Mouse (Mus musculus) heart, embryonic 10.5 days (tissue): Measurements from ENCODE around the gene Sema6d. TPM values are rescaled to one million over a fixed set of nuclear protein-coding genes. Genes with fewer than 3 reads are reported as not detected.

Source experiments
- DNase-seq: peaks from one replicate; pipeline ENCODE4 v3.0.0-alpha.2; 2017; ENCODE audit warnings: low spot score
- H3K27ac ChIP-seq: fragments of 300-500 bp; sonication (generic); 2 replicates; pipeline ENCODE4 v1.5.1; 2016; ENCODE audit warnings: mild to moderate bottlenecking
- H3K27me3 ChIP-seq: fragments of 300-500 bp; sonication (generic); 2 replicates; pipeline ENCODE4 v1.6.1; 2016; ENCODE audit warnings: mild to moderate bottlenecking; ENCODE audit not compliant: poor library complexity, insufficient read depth, severe bottlenecking
- H3K36me3 ChIP-seq: fragments of 300-500 bp; sonication (generic); 2 replicates; pipeline ENCODE4 v1.6.1; 2016; ENCODE audit warnings: mild to moderate bottlenecking, moderate library complexity
- H3K4me1 ChIP-seq: fragments of 300-500 bp; sonication (generic); 2 replicates; pipeline ENCODE4 v1.6.1; 2016; ENCODE audit warnings: mild to moderate bottlenecking
- H3K4me3 ChIP-seq: fragments of 300-500 bp; sonication (generic); 2 replicates; pipeline ENCODE4 v1.5.1; 2016; ENCODE audit warnings: mild to moderate bottlenecking, moderate library complexity
- H3K9me3 ChIP-seq: fragments of 300-500 bp; sonication (generic); 2 replicates; pipeline ENCODE4 v1.6.1; 2016; ENCODE audit warnings: mild to moderate bottlenecking, moderate library complexity
- WGBS: fragments of 180-500 bp; shearing (Covaris S2); methylation state at CpG from one replicate; pipeline ENCODE4 v1.1.7; 2016; 5-methylcytosine and 5-hydroxymethylcytosine counted together
- polyA plus RNA-seq: library from polyadenylated mRNA; unstranded; fragments of >200 nt; fragmentation: Nextera tagmentation; extraction: Ambion mirVana; gene quantifications from 2 replicates; pipeline ENCODE4 v1.2.1, GENCODE M21; 2016

Sema6d gene
- polyA plus RNA-seq, 1 experiment from 2014 or later, result 17.0 TPM

DNA sequence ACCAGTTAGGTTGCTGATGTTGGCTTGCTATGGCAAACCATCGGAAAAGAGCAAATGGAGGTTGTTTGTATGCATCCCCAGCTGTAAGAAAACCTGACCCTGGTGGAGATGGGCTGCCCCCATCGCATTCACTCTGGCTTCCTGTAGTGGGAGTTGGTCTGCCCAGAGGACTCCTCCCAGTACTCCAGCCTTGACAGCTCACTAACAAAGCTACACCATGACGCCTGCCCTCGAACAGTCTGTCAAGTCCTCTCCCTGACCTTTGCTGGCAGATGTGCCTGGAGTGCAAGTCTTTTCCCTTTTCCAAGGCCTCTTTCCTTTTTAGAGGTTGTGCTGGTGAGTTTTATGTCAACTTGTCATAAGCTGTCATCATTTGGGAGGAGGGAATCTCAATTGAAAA is 388.8 kb downstream of the Sema6d start:
- Histone ChIP-seq H3K27me3 (no peaks in the 10 kb centered on the region), H3K4me3 (no peak overlapping the region), H3K9me3 (no peaks in the 10 kb centered on the region), H3K4me1 (peaks cover 3% of the 10 kb centered on the region; the same call in 1 of the 2 replicates), H3K36me3 (no peaks in the 10 kb centered on the region), H3K27ac (no peak overlapping the region)
- 76% methylated on average over 4 of the region's 4 CpGs for WGBS
- no peak for DNase-seq

DNA sequence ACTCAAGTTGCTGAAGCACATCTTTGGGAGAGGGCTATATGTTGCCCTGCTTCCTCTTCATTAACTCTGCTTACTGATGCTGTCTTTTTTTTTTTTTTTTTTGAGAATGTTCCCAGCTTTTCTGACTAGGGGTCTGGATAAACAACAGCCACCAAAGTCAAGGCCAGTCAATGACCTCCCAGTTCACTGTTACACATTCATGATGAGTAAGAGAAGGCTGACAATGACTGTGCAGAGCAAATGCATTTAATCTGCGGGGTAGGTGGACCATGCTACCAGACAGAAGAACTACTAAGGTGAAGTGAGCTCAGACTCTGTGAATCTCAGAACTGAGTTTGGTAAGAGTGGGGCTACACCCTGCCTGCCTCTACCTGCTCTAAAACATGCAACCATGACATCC is 396.0 kb downstream of the Sema6d start:
- Histone ChIP-seq H3K4me3 (no peak overlapping the region), H3K27ac (peak overlapping the region; percentile 47; the same call in 1 of the 2 replicates), H3K4me1 (peaks cover 16% of the 10 kb centered on the region), H3K9me3 (no peaks in the 10 kb centered on the region), H3K36me3 (no peaks in the 10 kb centered on the region), H3K27me3 (no peaks in the 10 kb centered on the region)
- DNase-seq, result no peak
- WGBS, result 89% methylated on average over 1 of the region's 1 CpGs

DNA sequence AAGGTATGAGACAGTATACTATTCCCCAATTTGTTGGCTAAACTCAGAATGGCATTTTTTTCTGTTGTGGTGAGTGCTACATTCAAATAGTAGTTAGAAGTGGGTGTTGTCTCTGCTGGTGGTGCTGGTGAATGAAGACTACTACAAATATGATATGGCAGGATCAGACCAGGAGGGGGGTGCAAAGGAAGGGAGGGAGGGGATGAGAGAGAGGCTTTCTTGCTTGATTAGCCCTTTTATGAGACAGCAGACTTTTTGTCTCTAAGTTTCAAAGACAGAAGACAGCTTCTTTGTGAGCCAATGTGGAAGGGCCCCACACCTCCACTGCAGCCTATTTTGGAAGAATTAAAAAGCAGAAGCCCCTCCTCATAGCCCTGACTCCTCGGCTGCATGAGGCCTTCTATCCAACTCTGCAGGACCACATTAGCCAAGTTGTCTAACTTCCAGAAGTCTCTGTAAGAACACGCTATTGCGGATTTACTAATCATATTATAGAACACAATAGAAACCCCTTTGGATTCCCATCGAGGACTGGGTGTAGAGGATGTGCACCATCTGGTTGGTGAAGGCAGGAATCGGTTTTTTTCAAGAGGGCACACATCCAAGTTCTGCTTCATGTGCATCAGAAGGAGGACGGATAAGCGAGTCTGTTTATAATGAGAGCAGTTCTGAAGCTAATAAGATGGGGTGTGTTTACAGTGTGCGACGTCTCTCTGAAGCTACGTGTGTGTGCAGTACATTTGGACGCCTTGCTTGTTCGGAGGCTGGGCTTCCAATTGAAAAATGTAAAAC is 400.4 kb downstream of the Sema6d start:
- H3K4me1 ChIP-seq, result peaks cover 11% of the 10 kb centered on the region
- no peaks in the 10 kb centered on the region for H3K9me3 ChIP-seq
- H3K4me3 ChIP-seq, result no peak overlapping the region
- H3K27me3 ChIP-seq, result no peaks in the 10 kb centered on the region
- no peaks in the 10 kb centered on the region for H3K36me3 ChIP-seq
- H3K27ac ChIP-seq, result no peak overlapping the region
- 86% methylated on average over 12 of the region's 12 CpGs for WGBS
- no peak for DNase-seq

DNA sequence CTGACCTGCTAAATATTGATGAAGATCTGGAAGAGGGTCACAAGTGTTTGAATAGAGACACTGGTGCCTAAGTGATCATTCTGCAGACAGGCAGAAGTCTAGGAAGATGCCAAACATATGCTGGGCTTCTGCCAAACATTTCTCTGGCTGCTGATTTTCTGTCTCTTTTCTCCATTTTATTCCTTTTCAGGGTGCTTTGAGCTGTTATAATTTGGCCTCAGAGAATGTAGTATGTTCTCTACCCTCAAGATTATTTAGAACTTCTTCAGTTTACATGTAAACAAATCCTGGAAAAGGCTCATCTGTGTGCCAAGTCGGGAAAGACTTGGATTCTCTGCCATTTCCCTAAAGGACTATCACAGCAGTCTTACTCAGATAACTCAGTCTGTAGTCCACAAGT is 406.0 kb downstream of the Sema6d start:
- Histone ChIP-seq H3K27me3 (no peaks in the 10 kb centered on the region), H3K4me3 (no peak overlapping the region), H3K27ac (no peak overlapping the region), H3K9me3 (no peaks in the 10 kb centered on the region), H3K4me1 (peaks cover 5% of the 10 kb centered on the region; the same call in 1 of the 2 replicates), H3K36me3 (no peaks in the 10 kb centered on the region)
- WGBS, result 61% methylated on average over 1 of the region's 1 CpGs
- no peak for DNase-seq

DNA sequence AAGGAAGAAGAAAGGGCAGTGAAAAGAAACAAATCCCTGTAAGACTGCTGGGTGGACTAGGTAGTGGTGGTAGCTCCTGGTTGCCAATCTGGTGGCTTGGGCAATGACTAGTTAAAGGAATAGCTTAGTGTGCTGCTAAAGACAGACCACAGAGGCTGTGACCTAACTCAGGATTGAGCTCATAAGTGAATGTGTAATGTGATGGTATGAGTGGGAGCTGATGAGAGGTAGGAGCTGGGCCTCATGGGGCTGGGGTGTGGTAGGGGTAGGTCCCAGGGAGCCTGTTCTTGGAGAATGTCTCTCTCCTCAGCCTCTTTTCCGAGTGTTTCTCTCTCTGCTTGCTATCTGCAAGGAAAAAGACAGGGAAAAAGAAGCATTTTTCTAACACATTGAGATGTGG is 409.9 kb downstream of the Sema6d start:
- Histone ChIP-seq H3K27me3 (no peaks in the 10 kb centered on the region), H3K4me1 (peaks cover 5% of the 10 kb centered on the region; the same call in 1 of the 2 replicates), H3K27ac (no peak overlapping the region), H3K9me3 (no peaks in the 10 kb centered on the region), H3K36me3 (no peaks in the 10 kb centered on the region), H3K4me3 (no peak overlapping the region)
- DNase-seq, result no peak
- WGBS, result 63% methylated on average over 1 of the region's 1 CpGs

DNA sequence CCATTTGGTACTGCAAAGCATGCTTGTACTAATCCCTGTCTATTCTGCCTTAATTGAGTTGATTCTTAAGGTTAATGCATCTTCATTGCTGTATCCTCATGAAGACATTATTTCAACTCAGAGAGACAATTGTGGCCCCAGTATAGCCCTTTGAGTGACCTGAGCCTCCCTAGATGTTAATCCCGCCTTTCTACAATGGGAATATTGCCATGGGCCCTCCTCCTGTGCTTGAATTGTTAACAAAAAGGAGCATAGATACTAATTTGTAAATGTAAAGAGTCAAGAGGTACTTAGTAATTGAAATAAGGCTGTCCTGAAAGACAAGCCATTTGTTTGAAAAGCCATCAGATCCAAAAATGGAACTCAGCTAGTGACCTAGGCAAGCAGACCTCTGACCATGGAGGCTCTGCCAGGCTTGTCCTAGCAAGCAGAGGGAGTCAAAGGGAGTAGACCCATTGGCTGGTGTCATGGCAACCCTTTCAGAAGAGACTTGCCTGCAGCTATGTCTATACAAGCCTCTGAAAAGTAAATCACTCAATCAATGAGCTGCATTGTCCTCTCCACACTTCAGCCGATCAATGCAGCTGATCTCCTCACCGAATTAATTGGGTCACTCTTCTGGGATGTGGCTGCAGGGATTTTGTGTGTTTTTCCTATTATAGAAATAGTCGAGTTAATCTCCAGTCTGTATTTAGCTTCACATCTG is 416.2 kb downstream of the Sema6d start:
- no peak overlapping the region for H3K27ac ChIP-seq
- peaks cover 7% of the 10 kb centered on the region; the same call in 1 of the 2 replicates for H3K4me1 ChIP-seq
- WGBS, result 70% methylated on average over 4 of the region's 4 CpGs
- no peaks in the 10 kb centered on the region for H3K9me3 ChIP-seq
- DNase-seq, result no peak
- H3K27me3 ChIP-seq, result peaks cover 4% of the 10 kb centered on the region; the same call in 1 of the 2 replicates
- H3K4me3 ChIP-seq, result no peak overlapping the region
- no peaks in the 10 kb centered on the region for H3K36me3 ChIP-seq

DNA sequence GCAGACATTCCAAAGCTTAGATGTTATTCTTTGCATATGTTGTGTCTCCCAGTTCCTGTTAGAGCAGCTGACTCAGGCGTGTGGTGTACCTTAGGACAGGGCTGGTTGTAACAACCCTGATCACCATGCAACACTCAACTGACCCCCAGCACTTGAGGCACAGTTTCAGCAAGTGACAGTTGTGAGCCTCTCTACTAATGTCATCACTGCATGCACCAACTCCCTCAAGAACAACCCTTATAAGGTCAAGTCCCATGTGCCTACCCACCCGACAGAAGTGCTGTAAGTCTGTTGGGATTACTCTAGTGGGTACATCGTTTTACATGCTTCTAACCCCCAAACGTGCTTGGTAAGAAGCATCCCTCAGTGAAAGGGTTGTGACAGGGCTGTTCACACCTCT is 418.0 kb downstream of the Sema6d start:
- H3K4me1 ChIP-seq, result peaks cover 7% of the 10 kb centered on the region; the same call in 1 of the 2 replicates
- no peak overlapping the region for H3K4me3 ChIP-seq
- H3K36me3 ChIP-seq, result no peaks in the 10 kb centered on the region
- peak; percentile 77 for DNase-seq
- WGBS, result 50% methylated on average over 4 of the region's 4 CpGs
- no peaks in the 10 kb centered on the region for H3K9me3 ChIP-seq
- peaks cover 4% of the 10 kb centered on the region; the same call in 1 of the 2 replicates for H3K27me3 ChIP-seq
- peak overlapping the region; percentile 16; the same call in 1 of the 2 replicates for H3K27ac ChIP-seq

DNA sequence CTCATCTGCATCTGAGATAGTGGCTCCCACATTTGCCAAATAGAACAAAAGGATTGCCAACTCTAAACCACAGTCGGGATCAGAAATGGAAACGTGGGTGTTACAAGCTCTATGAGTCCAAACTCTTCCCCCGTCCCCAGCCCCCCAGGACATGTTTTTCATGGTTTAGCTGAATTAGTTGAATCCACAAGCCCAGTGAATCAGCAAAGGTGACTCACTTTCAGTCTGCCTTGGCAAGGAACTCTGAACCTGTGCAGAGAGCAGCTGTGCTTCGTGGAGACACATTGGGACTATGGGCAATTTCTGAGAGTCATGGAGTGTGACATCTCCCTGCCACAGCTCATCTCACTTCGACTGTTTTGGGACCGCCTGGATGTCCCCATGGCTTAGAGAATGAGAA is 419.7 kb downstream of the Sema6d start:
- Histone ChIP-seq H3K9me3 (no peaks in the 10 kb centered on the region), H3K36me3 (no peaks in the 10 kb centered on the region), H3K27me3 (peaks cover 4% of the 10 kb centered on the region; the same call in 1 of the 2 replicates), H3K4me1 (peaks cover 7% of the 10 kb centered on the region; the same call in 1 of the 2 replicates), H3K27ac (no peak overlapping the region; the same call in 1 of the 2 replicates), H3K4me3 (no peak overlapping the region)
- WGBS, result 86% methylated on average over 6 of the region's 6 CpGs
- DNase-seq, result no peak

DNA sequence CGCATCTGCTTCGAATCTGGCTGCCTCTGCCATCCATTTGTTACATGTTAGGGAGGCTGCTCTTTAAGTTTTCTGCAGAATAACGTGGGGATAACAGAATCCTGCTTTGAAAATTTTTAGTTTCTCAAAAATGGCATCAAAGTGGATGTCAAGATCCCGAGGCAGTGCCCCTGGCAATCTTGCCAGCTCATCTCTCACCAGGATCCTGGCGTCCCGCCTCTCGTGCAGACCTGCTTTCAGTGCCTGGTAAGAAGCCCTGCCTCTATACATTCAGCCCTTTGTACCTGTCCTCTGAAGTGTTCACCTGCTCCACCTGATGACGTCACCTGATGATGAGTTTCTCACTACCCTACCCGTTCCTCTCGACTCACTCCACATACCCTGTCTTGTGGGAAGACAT is 422.1 kb downstream of the Sema6d start:
- Histone ChIP-seq H3K4me3 (no peak overlapping the region), H3K9me3 (no peaks in the 10 kb centered on the region), H3K4me1 (0 out of 2 replicates have a peak, but pooled peaks cover 2% of the 10 kb centered on the region), H3K36me3 (no peaks in the 10 kb centered on the region), H3K27ac (no peak overlapping the region), H3K27me3 (peaks cover 4% of the 10 kb centered on the region; the same call in 1 of the 2 replicates)
- WGBS, result 82% methylated on average over 10 of the region's 10 CpGs
- no peak for DNase-seq

DNA sequence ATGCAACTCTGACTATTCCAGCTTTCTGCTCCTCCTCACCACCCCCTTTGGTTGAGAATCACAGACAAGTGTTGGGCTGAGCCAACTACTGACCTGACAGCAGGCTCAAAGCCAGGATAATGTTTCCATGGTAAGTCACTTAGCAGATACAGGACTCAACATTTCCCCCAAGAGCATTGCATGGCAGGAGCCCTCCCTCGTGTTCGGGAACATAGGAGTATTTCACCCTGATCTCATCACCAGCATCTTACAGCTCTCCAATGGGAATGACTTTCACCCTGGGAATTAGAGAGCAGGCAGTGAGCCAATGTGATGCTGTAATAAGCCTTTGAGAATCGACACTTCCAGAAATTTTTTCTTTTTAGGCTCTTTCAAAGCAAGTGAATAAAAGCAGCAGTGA is 432.7 kb downstream of the Sema6d start:
- no peak overlapping the region for H3K4me3 ChIP-seq
- no peaks in the 10 kb centered on the region for H3K4me1 ChIP-seq
- no peak for DNase-seq
- no peaks in the 10 kb centered on the region for H3K27me3 ChIP-seq
- no peaks in the 10 kb centered on the region for H3K9me3 ChIP-seq
- no peaks in the 10 kb centered on the region for H3K36me3 ChIP-seq
- WGBS, result 69% methylated on average over 3 of the region's 3 CpGs
- H3K27ac ChIP-seq, result no peak overlapping the region

DNA sequence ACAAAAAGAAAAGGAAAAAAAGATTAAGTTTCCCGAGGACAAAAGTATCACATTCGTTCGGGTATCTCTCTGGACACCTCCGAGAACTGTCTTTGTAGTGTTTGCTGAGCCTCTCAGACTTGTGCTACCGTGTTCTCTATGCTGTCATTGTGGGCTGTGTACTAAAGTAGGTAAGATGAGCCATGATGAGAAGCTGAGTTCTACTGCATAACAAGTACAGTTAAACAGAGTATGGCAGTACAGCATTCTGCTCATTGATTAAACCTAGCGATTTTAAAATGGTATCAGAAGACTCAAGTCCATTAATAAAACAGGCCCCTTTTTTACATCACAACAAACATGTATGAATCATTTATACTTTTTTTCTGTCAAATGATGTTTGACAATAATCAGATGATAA is 433.9 kb downstream of the Sema6d start:
- no peak overlapping the region for H3K27ac ChIP-seq
- H3K36me3 ChIP-seq, result no peaks in the 10 kb centered on the region
- H3K9me3 ChIP-seq, result no peaks in the 10 kb centered on the region
- no peaks in the 10 kb centered on the region for H3K4me1 ChIP-seq
- H3K27me3 ChIP-seq, result no peaks in the 10 kb centered on the region
- DNase-seq, result no peak
- no peak overlapping the region for H3K4me3 ChIP-seq
- 88% methylated on average over 6 of the region's 6 CpGs for WGBS

DNA sequence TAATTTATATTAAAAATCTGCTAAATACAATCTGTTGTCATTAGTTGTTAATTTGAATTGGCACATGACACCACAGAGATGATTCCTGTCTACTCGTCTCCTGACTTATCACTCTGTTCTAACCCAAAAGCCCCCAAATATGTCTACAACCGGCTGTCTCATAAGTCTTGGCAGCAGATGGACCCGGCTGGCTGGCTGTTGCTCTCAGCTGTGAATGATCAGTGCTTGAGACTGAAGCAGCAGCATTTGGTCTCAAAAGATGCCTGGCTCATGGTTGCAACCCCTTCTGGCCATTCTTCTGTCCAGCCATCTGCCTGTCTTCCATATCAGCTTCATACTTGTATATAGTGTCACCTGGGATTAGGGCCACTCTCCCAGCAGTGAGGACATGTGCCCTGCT is 434.4 kb downstream of the Sema6d start:
- Histone ChIP-seq H3K4me3 (no peak overlapping the region), H3K4me1 (no peaks in the 10 kb centered on the region), H3K36me3 (no peaks in the 10 kb centered on the region), H3K27me3 (no peaks in the 10 kb centered on the region), H3K9me3 (no peaks in the 10 kb centered on the region), H3K27ac (no peak overlapping the region)
- 86% methylated on average over 3 of the region's 3 CpGs for WGBS
- no peak for DNase-seq

DNA sequence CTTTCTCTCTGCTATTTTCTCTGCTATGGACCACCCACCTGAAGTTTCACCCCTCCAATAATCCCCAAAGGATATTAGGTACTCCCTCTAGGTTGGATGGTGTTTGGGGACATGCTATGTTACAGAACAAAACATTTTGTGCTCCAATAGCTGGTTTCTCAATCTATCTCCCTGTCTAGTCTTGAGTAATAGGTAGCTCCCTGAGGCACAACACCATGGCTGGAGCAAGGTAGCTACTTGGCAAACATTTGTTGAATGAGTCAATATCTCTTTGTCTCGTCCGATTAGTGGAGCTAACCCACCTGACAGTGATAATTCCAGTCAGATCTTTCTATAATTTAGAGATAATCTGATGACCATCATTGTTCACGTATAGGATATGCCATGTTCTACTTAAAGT is 437.9 kb downstream of the Sema6d start:
- Histone ChIP-seq H3K36me3 (no peaks in the 10 kb centered on the region), H3K27ac (no peak overlapping the region), H3K9me3 (no peaks in the 10 kb centered on the region), H3K4me3 (no peak overlapping the region), H3K27me3 (no peaks in the 10 kb centered on the region), H3K4me1 (no peaks in the 10 kb centered on the region)
- no peak for DNase-seq
- WGBS, result 81% methylated on average over 3 of the region's 3 CpGs
